ENCODE assay signal across 7 mouse cellular contexts in genomic region chr16:13667878-13668343, GRCm38 (mm10). TPM values are rescaled to one million over a fixed set of nuclear protein-coding genes. Genes with fewer than 3 reads are reported as not detected.
A peak's percentile ranks its signal among the peaks of the same experiment; 100 is the strongest.
DNase-seq lines count a peak whose midpoint lies in the region; ATAC-seq and TF ChIP-seq lines count a peak whose summit lies in the region.

Parn (minus strand) TSS chr16:13668170.

- H3K36me3 ChIP-seq in intestine, postnatal 0 days (ENCODE audit: control insufficient read depth, insufficient read depth), result peaks cover 24% of the 10 kb centered on the region
- peaks cover 21% of the 10 kb centered on the region for H3K36me3 ChIP-seq in midbrain, embryonic 12.5 days
- peaks cover 11% of the 10 kb centered on the region for H3K36me3 ChIP-seq in small intestine, adult 2 months (ENCODE audit: control insufficient read depth, insufficient read depth, low read length)

- 0% methylated on average over 35 of the region's 35 CpGs for WGBS in intestine, postnatal 0 days
- under 1% methylated on average over 35 of the region's 35 CpGs for WGBS in midbrain, embryonic 12.5 days
- WGBS in small intestine, adult 2 months, result under 1% methylated on average over 35 of the region's 35 CpGs

- no peaks in the 10 kb centered on the region for H3K4me1 ChIP-seq in intestine, postnatal 0 days (replicated peaks; ENCODE audit: control insufficient read depth, insufficient read depth, low read length)
- H3K4me1 ChIP-seq in midbrain, embryonic 12.5 days, result peaks cover 14% of the 10 kb centered on the region
- no peaks in the 10 kb centered on the region for H3K4me1 ChIP-seq in small intestine, adult 2 months (ENCODE audit: control insufficient read depth, insufficient read depth, insufficient read length, low read length)

- intact Hi-C loops in left cerebral cortex, postnatal 4 days (cut with DNase I), result no loop called here

- no peaks in the 10 kb centered on the region for H3K9me3 ChIP-seq in intestine, postnatal 0 days (ENCODE audit: control insufficient read depth)
- no peaks in the 10 kb centered on the region for H3K9me3 ChIP-seq in midbrain, embryonic 12.5 days

- H3K27me3 ChIP-seq in intestine, postnatal 0 days (replicated peaks; ENCODE audit: control insufficient read depth, insufficient read depth, low read length), result no peaks in the 10 kb centered on the region
- no peaks in the 10 kb centered on the region for H3K27me3 ChIP-seq in midbrain, embryonic 12.5 days
- H3K27me3 ChIP-seq in small intestine, adult 2 months (ENCODE audit: control insufficient read depth, insufficient read depth, low read length), result no peaks in the 10 kb centered on the region

- H3K9ac ChIP-seq in intestine, postnatal 0 days (ENCODE audit: low read depth, low read length), result peak within 1 kb of the TSS; percentile 74
- H3K9ac ChIP-seq in midbrain, embryonic 12.5 days (replicated peaks), result peak within 1 kb of the TSS; percentile 62

- ATAC-seq in intestine, postnatal 0 days, result peak; percentile 65
- ATAC-seq in midbrain, embryonic 12.5 days (ENCODE audit: low FRiP score, low read depth), result peak; percentile 85

- peak within 1 kb of the TSS; percentile 72 for H3K4me3 ChIP-seq in intestine, postnatal 0 days (ENCODE audit: low read depth, low read length)
- peak within 1 kb of the TSS; percentile 67 for H3K4me3 ChIP-seq in midbrain, embryonic 12.5 days
- peak within 1 kb of the TSS; percentile 93 for H3K4me3 ChIP-seq in small intestine, adult 2 months (ENCODE audit: low read depth, low read length)

- TF ChIP-seq POLR2A in small intestine, adult 2 months (IDR thresholded peaks at IDR 0.05; ENCODE audit: low read depth, low read length), result peak; percentile 70

- peak within 1 kb of the TSS; percentile 46 for H3K27ac ChIP-seq in intestine, postnatal 0 days (ENCODE audit: low read depth, low read length)
- peak within 1 kb of the TSS; percentile 39; the same call in 1 of the 2 replicates for H3K27ac ChIP-seq in midbrain, embryonic 12.5 days (replicated peaks)
- H3K27ac ChIP-seq in small intestine, adult 2 months (ENCODE audit: insufficient read depth, low read depth, low read length), result peak within 1 kb of the TSS; percentile 43; the same call in 1 of the 2 replicates

- no peak for TF ChIP-seq CTCF in intestine, postnatal 0 days (IDR thresholded peaks at IDR 0.05; ENCODE audit: low read depth)
- TF ChIP-seq CTCF in small intestine, adult 2 months (IDR thresholded peaks at IDR 0.05; ENCODE audit: extremely low read depth, insufficient read length, insufficient replicate concordance, low read depth, low read length), result no peak

- H3K4me2 ChIP-seq in intestine, postnatal 0 days (replicated peaks; ENCODE audit: low read depth), result peak within 1 kb of the TSS; percentile 88
- H3K4me2 ChIP-seq in midbrain, embryonic 12.5 days (replicated peaks), result peak within 1 kb of the TSS; percentile 59

- peak; percentile 92 for DNase-seq in adrenal gland, adult 8-10 months
- DNase-seq in embryo, embryonic 9.5 days (ENCODE audit: extremely low spot score), result peak; percentile 90
- no peak for DNase-seq in gonadal fat pad, adult 2 months (ENCODE audit: low read depth)
- peak; percentile 91 for DNase-seq in left cerebral cortex, postnatal 4 days

RNA-seq across cellular contexts. Expression of gene Parn, which starts in this region (rescaled TPM):
- 10 to 100 TPM; 42.1 to 45.1 (median 43.5) TPM for total RNA-seq in adrenal gland, adult 8-10 months (2022)
- 20.0 and 20.8 TPM in 2 replicates for polyA plus RNA-seq in gonadal fat pad, adult 2 months (2012; rRNA removed)
- polyA plus RNA-seq in intestine, postnatal 0 days (2015; fragmentation: Nextera tagmentation; extraction: Ambion mirVana), result 15.4 and 17.4 TPM in 2 replicates
- total RNA-seq in left cerebral cortex, postnatal 4 days (2021), result 10 to 100 TPM; 32.4 to 37.4 TPM
- polyA plus RNA-seq in midbrain, embryonic 12.5 days (2016; fragmentation: Nextera tagmentation; extraction: Ambion mirVana), result 40.5 and 41.4 TPM in 2 replicates
- 3.8 and 9.5 TPM in 2 replicates for polyA plus RNA-seq in small intestine, adult 2 months (2012; rRNA removed)
